Comparison of ENCODE assay signal across 8 mouse cellular contexts in the genomic region with DNA sequence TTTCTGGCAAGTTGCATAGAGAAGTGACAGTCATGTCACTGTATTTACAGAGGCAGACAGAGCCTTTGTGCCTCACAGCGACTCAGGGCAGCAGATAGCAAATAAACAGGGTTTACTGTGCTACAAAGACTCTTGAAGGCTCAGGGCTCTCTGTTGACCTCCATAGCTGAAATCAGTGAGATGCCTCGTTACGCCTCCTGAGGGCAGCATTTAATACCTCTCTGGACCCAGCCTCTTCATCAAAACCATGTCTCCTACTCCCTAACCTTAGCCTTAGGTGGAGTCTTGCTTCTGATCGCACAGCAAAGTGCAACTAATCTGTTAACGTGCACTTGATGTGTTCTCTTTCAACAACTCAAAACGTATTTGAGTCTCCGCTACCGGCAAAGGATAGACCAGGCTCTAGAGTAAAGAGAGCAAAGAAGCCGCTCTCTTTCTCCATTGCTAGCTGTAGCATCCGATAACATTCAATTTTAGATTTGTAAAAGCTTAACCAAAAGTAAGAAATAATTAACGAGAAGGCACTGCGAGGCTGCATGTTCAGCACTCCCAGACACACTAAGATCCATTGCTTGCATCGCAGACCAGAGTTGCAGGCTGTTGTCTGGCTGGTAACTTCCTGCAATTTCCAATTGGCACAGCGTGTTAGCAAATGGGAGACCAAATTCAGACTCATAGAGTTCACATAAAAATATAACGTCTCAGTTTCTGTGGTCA.
DNase-seq lines count a peak whose midpoint lies in the region; ATAC-seq and TF ChIP-seq lines count a peak whose summit lies in the region.

No protein-coding gene starts in this region.

- no peak for TF ChIP-seq CTCF in thymus, adult 2 months (IDR thresholded peaks at IDR 0.05; ENCODE audit: borderline replicate concordance, control insufficient read depth, extremely low read depth, insufficient read depth, low read length, poor library complexity)

- TF ChIP-seq POLR2A in thymus, adult 2 months (IDR thresholded peaks at IDR 0.05; ENCODE audit: control insufficient read depth, extremely low read depth, insufficient read depth, low read length, poor library complexity), result no peak

- H3K36me3 ChIP-seq in thymus, adult 2 months (ENCODE audit: control insufficient read depth, insufficient read depth, low read length), result no peaks in the 10 kb centered on the region

- H3K27ac ChIP-seq in thymus, adult 2 months (ENCODE audit: control insufficient read depth, insufficient read depth, low read length), result no peak overlapping the region

- ATAC-seq in erythroblast, adult 5-6 weeks (replicated peaks; ENCODE audit: low FRiP score, poor library complexity, severe bottlenecking), result no peak

- DNase-seq in gastrocnemius, adult 18-20 months (ENCODE audit: low spot score), result peak; percentile 19
- DNase-seq in gastrocnemius, postnatal 36 days, result no peak
- peak; percentile 5 for DNase-seq in thymus, adult 2 months
- DNase-seq in thymus, postnatal 0 days (ENCODE audit: low spot score), result no peak
- peak; percentile 45 to 65 for DNase-seq in cerebellum, postnatal 25 days
- peak; percentile 76 for DNase-seq in kidney, adult 18-20 months
- DNase-seq in lung, postnatal 4 days, result peak; percentile 32 to 58

- H3K4me3 ChIP-seq in thymus, adult 2 months (ENCODE audit: control insufficient read depth, insufficient read depth, low read length), result no peak overlapping the region

- no peaks in the 10 kb centered on the region for H3K4me1 ChIP-seq in thymus, adult 2 months (replicated peaks; ENCODE audit: control insufficient read depth, insufficient read depth, low read length)

- WGBS in thymus, adult 2 months, result 61% methylated on average over 15 of the region's 15 CpGs

- H3K27me3 ChIP-seq in thymus, adult 2 months (ENCODE audit: control insufficient read depth, insufficient read depth, low read length), result no peaks in the 10 kb centered on the region

- intact Hi-C loops in gastrocnemius, postnatal 36 days (cut with DNase I), result loop anchor here (5.0 kb wide), 1 partner anchor 373 kb away; no protein-coding TSS in a partner anchor

Comparison
In these comparisons a context has a peak if more than half of its experiments do, and no peak if none do; other contexts are left out.
1. DNase-seq: peak in gastrocnemius, adult 18-20 months (single experiment), thymus, adult 2 months (single experiment), cerebellum, postnatal 25 days (2 of 2), kidney, adult 18-20 months (single experiment) and lung, postnatal 4 days (2 of 2); none in gastrocnemius, postnatal 36 days (0 of 2) and thymus, postnatal 0 days (single experiment).